Mouse (Mus musculus): ENCODE results near the gene Gm9495.
"Not testable (repeated sequence)": the region's sequence is repeated elsewhere in the genome, so short reads cannot be mapped to it uniquely, and the experiment has no call there.

Gm9495 gene

GRCm38 (mm10) chr8:69453465-69453864, at the start of gene Gm9495:
TSS of gene Gm9495 (minus strand) at chr8:69453565.
- in situ Hi-C loops (cut with MboI; ENCODE audit: low pct_unique_long_range_greater_than_20kb in 1 of 2, low sequenced_read_pairs in 2 of 2, unreplicated experiment in 1 of 2): not testable (repeated sequence)

GRCm38 (mm10) chr8:69474946-69475345, 21.6 kb upstream of the Gm9495 start:
- in situ Hi-C loops (cut with MboI; ENCODE audit: low pct_unique_long_range_greater_than_20kb in 1 of 2, low sequenced_read_pairs in 2 of 2, unreplicated experiment in 1 of 2): not testable (repeated sequence)

- in situ Hi-C loops (cut with MboI; ENCODE audit: low pct_unique_long_range_greater_than_20kb in 1 of 2, low sequenced_read_pairs in 2 of 2, unreplicated experiment in 1 of 2): not testable (repeated sequence)
Observed at GRCm38 (mm10) chr8:69420018-69420417, 33.3 kb downstream of the Gm9495 start.

DNA sequence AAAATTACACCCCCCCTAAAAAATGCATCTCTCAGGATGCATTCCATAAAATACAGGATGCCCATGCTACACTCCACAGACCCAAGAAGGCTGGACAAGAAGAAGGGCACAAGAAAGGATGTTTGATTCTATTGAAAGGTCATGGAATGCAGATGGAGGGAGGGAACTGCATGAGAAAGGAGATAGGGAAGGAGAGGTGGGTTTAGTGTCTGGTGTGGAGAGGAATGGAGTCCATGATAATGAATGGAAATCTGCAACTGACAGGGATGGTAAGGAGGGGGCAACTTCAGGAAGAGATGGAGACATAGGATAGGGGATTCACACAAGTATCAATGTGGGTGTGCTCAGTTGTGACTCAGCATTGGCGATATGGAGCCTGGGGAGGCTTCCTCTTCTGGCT, 39.0 kb downstream of the Gm9495 start:
- in situ Hi-C loops (cut with MboI; ENCODE audit: low pct_unique_long_range_greater_than_20kb in 1 of 2, low sequenced_read_pairs in 2 of 2, unreplicated experiment in 1 of 2): no loop called here

GRCm38 (mm10) chr8:69404768-69405167, 48.6 kb downstream of the Gm9495 start:
- in situ Hi-C loops (cut with MboI; ENCODE audit: low pct_unique_long_range_greater_than_20kb in 1 of 2, low sequenced_read_pairs in 2 of 2, unreplicated experiment in 1 of 2): no loop called here

DNA sequence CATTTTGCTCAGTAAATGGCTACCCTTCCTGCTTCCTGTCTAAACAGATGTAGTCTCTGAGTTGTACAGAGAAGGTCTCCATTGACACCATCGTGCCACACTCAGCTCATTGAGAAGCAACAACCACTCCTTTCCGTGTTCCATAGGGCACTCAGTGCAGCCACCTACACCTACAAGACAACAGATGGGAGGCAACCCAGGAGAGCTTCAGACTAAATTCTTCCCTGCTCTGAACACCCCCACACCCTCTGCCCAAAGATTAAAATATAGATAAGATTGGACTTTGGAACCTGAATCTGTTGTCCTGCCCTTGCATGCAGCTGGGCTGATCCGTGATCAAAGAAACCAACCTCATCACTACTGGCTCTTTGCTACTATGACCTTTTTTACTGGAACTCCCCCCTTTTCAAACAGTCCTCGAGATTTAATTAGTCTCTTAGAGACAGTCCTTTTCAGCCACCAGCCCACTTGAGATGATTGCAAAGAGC, 53.4 kb downstream of the Gm9495 start:
- in situ Hi-C loops (cut with MboI; ENCODE audit: low pct_unique_long_range_greater_than_20kb in 1 of 2, low sequenced_read_pairs in 2 of 2, unreplicated experiment in 1 of 2): no loop called here

DNA sequence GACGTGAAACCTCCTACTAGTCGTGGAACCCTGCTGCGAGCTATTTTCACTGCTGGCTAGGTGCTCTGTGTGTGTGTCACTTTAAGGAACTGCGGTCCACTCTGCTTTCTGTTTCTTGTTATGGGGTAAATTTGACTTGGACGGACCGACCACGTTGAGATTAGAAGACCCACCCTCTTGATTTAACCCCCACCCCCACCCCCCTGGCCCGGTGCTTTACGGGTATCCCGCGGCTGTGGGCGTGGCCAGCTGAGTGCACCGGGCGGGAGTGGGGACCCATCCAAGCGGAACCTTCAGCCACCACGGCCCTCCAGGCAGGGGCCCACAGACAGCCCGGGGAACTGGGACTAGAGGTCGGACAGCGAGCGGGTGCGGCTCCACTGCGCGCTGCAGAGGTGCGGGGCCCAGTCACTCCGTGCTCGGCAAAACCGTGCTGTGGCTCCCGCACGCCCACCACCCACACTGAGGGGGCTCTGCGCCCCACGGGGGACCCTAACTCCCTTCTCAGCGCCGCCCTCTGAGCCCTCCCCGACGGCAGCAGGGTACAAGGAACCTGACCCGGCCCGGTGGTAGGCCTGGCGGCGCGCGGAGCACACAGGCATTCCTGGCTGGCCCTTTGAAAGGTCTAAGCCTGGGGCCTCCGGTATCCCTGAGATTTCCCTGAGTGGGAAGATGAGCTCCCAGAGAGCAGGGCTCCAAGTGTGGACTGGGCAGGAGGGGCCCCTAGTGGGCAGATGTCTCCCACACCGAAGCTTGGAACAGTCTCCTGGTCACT, 54.0 kb downstream of the Gm9495 start:
- in situ Hi-C loops (cut with MboI; ENCODE audit: low pct_unique_long_range_greater_than_20kb in 1 of 2, low sequenced_read_pairs in 2 of 2, unreplicated experiment in 1 of 2): no loop called here

DNA sequence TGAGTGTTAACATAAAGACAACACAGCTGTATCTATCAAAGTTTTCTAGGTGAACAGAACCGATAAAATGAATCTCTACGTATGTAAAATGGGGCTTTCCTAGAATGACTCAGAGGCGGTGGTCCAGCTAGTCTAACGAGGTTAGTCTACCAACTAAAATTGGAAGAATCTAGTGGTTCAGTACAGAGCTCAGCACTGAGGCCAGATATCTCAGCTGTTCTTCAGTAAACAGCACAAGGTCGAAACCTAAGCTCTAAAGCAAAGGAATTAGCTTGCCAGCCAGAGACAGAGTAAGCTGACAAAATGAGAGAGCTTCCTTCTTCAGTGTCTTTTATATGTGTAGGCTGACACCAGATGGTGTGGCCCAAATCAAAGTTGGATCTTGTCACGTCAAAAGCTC, 57.2 kb downstream of the Gm9495 start:
- in situ Hi-C loops (cut with MboI; ENCODE audit: low pct_unique_long_range_greater_than_20kb in 1 of 2, low sequenced_read_pairs in 2 of 2, unreplicated experiment in 1 of 2): no loop called here

DNA sequence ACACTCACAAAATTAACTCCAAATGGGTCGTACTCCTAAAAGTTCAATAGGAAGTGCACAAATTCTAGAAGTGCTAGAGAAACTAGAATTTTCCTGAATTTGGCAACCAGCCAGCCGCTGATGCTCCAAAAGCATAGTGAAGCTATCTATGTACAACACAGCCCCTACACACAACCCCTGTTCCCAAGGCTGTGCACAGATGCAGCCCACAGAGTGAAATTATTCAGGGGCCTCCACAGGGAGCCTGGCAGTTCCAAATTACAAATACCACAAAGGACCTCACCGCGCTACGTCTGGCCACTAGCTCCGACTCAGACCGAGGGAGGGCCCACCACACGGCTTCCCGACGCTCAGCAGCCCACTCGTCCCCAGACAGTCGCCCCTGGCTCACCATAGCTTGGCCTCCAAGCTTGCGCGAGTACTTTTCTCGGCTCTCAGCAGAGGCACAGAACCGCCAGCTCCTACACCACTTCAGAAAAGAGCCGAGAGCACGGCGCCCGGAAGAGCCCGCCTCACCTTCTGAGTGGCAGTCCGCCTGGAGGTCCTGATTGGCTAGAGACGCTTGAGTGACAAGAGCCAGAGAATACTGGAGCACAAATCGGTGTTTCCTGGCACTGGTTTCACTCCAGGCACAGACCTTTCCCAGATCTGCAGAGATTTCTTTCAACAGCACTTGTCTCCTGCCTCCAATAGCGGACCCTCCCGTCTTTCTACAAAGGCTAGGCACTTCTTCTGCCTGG, 58.1 kb downstream of the Gm9495 start:
- in situ Hi-C loops (cut with MboI; ENCODE audit: low pct_unique_long_range_greater_than_20kb in 1 of 2, low sequenced_read_pairs in 2 of 2, unreplicated experiment in 1 of 2): no loop called here

GRCm38 (mm10) chr8:69384361-69384760, 69.0 kb downstream of the Gm9495 start:
- in situ Hi-C loops (cut with MboI; ENCODE audit: low pct_unique_long_range_greater_than_20kb in 1 of 2, low sequenced_read_pairs in 2 of 2, unreplicated experiment in 1 of 2): no loop called here

All from mouse embryonic stem cell (cell line).